Mouse (Mus musculus) gastrocnemius, adult 8-10 months (tissue): ENCODE measurements at regions not wholly inside any gene's neighbourhood (a gene's known extent, or its start where the extent isn't known, plus 50 kb on each side); places are given as distances from the start of the nearest gene placed in this dataset.
A peak's percentile ranks its signal among the peaks of the same experiment; 100 is the strongest.

Experiments
- DNase-seq, 2 experiments: peaks; one replicate each; pipeline ENCODE4 v3.0.0; 2022; ENCODE audit warnings: low spot score in 2 of 2

DNA sequence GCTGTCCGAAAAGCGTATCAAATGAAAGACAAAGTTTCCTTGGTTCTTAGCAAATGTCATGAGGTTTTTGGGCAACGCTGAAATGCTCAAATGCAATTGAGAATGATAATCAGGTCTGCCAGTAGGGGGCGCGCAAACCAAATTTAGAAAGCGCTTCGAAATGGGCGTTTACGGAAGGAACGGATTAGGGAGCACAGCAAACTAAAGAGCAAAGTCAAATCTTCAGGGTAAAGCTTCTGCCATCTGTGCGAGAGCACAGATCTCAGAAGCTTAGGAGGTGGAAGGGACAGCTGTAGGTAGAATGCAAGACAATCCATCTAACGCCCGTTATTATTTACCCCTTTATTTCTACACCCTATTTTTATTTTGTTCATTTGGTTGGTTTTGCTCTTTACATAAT is 242.7 kb upstream of the Jmjd1c start:
- DNase-seq, result peak; percentile 50 to 59

DNA sequence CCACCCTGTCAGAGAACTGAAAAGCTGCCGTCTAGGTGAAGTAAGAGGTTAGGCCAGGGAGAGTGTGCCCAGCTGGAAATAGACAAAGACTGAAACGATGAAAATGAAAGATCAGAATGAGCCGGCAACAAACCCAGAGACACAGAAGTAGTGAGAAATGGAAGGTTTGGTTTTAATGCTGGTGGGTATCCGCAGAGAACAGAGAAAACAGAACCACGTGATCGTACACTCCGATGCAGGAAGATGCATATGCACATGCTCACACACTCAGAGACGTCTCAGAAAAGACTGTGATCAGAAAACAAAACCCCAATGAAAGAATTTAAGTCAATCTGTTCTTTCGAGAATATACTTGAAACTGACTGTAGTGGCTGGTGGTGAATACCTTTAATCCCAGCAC is 241.0 kb upstream of the Jmjd1c start:
- no peak for DNase-seq

DNA sequence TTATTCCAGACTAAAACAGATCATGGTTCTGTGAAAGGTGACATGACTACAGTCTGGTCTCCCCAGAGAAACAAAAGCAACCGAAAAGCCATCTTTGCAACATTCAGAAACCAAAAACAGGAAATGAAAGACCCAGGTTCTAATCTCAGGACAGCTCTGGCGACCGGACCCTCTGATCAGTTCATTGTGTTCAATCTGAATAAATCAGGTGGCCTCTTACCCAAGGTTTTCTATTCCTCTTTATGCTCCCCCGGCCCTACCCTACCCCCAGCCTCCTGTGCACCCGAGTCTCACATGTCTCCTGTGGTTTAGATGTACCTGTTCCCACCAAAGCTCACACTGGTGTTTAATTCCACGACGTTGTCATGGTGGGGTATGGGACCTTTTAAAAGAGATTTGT is 238.6 kb upstream of the Jmjd1c start:
- no peak for DNase-seq

- no peak for DNase-seq
These were observed 234.5 kb upstream of the Jmjd1c start for GRCm38 (mm10) chr10:66861421-66861820.

- DNase-seq, result peak in 1 of 2 experiments; percentile 7
These were observed 231.6 kb upstream of the Jmjd1c start for GRCm38 (mm10) chr10:66864161-66864862.

DNA sequence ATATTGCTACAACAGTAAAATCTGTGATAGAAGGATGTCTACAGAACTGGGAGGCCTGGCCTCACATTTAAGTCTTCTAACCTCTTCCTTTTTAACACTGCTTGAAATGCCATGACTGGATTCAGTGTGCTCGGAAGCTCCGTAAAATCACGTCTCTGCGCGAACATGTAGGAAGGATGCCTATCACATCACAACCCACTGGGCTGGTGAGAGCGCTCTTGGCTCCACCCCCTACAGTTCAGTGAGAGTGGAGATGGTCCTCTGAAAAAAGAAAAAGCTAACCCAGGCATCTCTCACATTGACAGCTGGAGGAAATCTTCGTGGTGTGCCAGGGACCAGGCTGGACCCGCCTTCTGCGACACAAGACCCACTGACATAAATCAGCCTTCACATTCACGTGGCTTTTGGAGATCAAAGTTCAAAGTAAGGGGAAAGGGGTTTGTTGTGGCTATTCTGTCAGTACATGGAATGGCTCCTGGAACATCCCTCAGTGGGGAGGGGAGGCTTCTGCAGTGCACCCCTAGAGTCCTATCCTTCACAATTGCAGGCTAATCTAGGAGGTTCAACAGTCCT is 230.8 kb upstream of the Jmjd1c start:
- no peak for DNase-seq

DNA sequence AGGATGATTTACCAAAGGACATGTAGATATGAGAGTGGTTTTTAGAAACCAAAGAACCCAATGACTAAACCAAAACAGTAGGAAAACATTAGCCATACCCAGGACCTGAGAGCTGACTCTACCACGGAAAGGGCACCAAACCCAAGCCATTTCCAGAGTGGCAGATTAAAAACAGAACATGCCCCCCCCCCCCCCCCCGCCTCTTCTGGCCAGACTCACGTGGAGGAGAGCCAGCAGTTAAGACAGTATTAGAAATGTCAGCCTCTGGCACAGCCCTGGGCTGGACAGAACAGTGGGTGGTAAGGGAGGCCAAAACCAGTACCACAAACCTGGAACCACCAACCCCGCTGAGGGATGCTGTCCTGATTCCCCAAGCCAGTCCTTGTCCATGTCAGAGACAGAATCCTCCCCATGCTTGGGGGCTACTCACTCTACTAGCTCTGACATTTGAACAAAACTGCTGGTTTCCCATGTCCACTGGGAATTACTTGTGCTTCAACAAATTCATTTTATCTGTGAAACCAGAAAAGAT is 224.7 kb upstream of the Jmjd1c start:
- no peak for DNase-seq

DNA sequence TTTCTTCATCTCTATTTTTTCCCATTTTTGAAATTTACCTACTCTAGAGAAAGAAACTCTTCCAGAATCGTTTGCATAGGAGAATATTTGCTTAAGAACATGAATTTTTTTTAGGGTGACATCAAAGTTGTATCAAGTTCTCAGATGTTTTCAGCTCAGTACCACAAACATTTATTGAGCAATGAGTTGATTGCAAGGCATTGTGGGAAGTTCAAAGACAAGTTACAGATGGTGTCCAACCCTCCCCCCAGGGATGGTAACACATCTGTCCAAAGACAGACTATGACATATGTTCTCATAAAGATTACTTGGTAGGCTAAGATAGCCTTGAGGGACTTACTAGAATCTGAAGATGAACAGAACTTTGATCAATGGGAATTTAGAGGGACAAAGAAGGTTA is 224.3 kb upstream of the Jmjd1c start:
- DNase-seq, result no peak

DNA sequence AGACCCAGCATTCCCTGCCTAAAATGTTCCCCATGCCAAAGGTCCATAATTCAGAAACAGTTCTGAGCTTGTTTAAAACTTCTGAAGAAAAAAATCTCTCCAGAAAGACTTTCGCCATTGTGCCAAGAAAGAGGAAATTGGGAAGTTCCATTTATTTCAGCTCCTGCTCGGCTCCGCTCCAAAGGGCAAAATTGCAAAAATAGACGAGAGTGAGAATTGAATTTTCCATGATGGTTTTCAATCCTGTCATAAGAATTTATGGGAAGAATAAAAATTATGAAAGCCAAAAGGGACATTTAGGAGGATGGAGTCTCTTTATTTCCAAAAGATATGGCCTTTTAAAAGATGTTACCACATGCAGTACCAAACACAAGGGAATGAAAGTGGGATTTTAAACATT is 222.5 kb upstream of the Jmjd1c start:
- peak in 1 of 2 experiments; percentile 26 for DNase-seq

GRCm38 (mm10) chr10:66879071-66879470 is 216.9 kb upstream of the Jmjd1c start:
- DNase-seq, result peak in 1 of 2 experiments; percentile 9

DNA sequence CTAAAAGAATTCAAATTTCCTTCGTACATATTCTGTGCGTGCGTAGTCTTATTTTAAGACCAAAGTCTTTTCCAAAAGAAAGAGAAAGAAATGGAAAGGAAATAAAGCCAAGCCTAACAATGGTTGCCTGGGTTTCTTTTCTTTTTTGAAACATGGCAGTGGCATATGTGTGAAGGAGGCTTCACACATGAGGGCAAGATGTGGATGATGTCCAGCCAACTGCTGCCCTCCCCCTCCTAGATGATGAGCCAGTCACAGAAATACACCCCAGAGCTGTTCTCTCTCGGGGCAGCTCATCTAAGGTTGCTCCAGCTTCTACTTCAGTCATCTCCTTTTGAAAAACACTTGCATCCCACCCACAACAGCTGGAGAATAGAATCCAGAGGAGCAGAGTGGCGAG is 213.1 kb upstream of the Jmjd1c start:
- DNase-seq, result no peak

- DNase-seq, result no peak
These were observed 210.3 kb upstream of the Jmjd1c start for GRCm38 (mm10) chr10:66885575-66885974.

GRCm38 (mm10) chr10:66889786-66890555 is 206.0 kb upstream of the Jmjd1c start:
- DNase-seq, result no peak

DNA sequence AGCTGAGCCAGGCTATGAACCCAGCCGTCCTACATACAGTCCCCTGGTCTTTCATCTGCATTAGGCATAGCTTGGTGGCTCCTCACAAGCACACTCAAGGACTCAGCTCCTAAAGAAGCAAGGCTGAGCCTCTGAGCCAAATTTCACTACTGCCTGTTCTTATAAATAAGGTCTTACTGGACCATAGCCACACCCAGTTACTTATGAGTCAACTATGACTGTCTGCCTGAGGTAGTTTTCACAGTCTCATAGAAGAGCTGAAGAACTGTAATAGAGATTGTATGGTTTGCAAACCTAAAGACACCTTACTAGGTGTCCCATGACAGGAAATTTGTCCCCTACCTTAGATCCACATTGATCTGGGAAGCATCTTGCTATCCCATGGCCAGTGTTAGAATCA is 204.1 kb upstream of the Jmjd1c start:
- DNase-seq, result no peak

GRCm38 (mm10) chr10:66893836-66894235 is 202.1 kb upstream of the Jmjd1c start:
- no peak for DNase-seq

DNA sequence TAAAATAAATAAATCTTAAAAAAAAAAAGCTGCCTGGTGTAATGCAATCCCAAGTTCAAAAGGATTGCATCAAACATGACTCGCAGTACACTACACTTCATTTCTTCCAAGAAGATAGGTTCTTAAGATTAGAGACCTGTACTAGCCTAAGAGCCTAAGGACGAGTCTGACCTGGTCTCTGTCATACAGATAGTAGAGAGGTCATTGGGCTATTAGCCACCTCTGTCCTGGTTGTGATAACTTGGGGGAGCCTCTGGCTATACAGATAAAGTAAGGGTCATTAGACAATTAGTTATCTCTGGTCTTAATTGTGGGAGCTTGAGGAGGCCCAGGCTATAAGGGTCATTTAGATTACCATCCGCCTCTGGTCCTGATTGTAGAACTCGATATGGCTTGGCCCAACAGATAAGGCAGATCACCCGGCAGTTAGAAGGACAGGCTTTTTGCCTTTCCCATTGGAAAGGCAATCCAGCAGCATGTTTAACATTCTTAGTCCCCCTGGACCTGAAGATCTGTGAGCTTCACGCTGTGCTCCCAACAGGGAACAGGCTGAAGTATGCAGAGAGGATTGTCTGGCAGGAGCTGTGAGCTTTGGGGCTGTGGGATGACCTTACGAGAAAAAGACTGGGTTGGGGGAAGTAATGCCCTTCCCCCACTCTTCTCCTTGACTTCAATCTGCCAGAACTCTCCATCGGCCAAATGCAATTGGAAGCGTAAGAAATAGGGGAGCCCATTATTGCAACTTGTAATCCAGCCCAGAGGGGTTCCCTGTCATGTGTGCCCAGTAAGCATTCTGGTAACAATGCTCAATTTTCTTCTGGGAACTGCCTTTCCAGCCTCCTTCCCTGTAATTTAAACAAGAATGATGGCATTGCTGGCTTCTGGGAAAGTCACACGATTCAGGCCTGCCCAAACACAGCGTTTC is 199.0 kb upstream of the Jmjd1c start:
- no peak for DNase-seq

DNA sequence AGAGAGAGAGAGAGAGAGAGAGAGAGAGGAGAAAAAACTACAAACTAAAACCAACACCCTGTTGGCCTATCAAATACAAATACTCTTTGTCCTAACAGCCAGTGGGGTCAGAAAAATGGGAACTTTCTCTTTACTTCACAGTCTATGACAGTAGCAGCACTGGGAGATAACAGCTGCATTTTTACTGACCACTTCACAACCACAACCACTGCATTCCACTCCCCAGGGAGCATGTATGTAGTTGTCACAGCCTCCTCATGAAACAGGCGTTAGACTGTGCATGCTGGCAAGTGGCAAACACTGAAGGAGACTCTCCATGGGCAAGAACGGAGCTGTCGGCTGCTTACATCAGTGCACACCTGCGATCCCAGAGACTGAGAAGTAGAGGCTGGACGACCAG is 196.2 kb upstream of the Jmjd1c start:
- DNase-seq, result no peak

- DNase-seq, result no peak
These were observed 195.1 kb upstream of the Jmjd1c start for GRCm38 (mm10) chr10:66900781-66901180.

DNA sequence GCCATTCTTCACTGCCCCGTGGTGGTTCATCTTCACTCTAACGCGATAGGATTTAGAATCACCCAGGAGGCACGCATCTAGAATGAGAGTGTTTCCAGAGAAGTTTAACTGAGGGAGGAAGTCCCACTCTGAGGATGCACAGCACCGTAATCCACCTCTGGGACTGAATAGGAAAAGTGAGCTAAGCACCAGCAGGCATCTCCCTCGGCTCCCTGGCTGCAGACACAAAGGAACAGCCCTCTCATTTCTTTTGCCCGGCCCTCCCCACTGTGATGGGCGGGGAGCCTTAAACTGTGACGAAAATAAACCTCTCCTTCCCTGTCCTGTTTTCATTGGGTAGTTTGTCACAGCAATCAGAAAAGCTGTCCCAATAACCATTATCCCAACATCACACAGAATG is 194.1 kb upstream of the Jmjd1c start:
- no peak for DNase-seq

DNA sequence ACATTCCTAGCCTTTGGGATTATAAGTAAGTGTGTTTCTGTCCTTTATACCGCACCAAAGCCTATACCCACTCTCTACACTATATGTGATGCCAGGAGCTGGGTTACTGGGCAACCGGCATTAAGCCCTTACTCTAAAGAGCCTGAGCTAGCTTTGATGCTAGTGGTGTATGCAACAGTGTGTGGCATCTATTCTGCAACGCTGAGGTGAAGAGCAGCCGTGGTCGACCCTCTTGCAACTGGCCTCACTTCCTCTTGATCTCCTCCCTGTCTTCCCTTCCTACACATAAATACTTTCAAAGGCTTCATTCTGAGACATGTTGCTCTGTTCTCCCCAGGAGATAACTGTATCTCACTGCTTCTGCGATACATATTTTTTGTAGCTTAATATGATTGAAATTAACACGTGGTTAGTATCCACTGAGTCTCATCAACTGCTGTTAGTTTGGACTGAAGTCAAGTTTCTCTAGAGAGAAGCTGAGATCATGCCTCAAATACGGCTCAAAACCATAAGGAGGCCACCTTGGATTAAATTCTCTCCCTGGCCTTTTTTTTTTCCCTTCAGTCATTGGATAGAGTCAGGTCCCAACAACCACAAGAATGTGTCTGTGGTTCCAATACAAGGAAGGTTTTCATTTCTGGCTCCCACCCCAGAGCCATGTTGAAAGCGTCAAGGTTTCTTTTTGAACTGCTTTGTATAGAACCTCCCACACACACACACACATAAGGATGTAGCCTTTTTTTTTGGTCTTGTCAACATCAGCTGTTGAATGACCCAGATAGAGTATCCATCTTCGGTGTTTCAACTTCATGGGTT is 191.2 kb upstream of the Jmjd1c start:
- no peak for DNase-seq
